Mouse (Mus musculus): ENCODE data around the gene Myf6.

The Myf6 gene

GRCm38 (mm10) chr10:107494568-107494967 lies at the start of gene Myf6:
TSS of gene Myf6 (minus strand) at chr10:107494737.
- 96% methylated on average over 6 of the region's 6 CpGs for WGBS

DNA sequence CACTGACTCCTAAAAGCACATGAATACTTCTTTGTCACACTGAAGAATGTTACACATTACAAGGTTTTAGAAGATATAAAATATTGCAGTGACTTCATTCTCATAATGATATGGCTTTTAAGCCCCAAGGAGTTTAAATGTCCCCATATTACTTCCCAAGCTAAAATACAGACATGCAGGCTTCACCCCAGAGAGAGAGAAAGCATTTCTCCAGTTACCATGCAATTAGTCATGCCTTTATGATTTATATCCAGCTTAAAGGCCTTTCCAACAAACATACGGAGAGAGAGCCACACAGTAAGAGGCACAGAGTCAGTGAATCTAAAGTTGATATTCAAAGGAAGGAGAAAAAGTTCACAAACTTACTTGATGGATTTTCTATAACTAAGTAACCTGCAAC lies 48.5 kb upstream of the Myf6 start:
- WGBS, result 72% methylated on average over 1 of the region's 1 CpGs

DNA sequence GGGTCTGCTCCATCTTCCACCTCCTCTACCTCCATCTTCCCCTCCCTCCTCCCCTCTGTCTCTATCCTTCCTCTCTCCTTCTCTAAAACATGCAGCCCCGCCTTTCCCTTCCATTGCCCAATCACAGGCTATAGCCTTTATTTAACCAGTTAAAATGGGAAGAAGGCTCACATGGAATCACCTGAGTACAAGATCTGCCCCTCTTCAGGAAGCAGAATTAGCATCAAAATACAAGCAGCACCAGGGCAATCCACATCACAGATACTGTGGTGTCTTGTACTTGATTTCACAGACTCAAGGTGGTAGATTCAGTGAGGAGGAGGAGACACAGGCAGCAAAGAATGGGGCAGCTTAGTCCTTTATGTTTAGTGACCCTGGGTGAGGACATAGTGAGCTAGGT lies 34.2 kb upstream of the Myf6 start:
- 75% methylated on average over 1 of the region's 1 CpGs for WGBS

DNA sequence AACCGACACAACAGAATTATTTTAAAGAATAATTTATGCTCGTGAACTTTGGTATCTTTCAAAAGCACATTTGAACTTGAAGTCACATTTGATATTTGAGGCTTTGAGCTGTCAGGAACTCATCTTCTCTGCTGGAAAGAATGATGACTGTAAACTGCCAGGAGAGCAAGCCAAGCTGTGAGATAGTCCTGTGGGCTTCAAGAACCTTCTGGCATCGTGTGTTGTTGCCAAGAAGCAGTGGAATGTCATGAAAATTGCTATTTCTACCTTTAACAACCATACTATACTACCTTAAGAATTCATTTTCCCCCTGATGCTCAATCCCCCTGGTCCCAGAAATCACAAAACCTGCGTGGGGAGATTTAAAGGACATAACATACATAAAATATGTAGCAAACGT lies 24.7 kb upstream of the Myf6 start:
- WGBS, result 71% methylated on average over 5 of the region's 5 CpGs

DNA sequence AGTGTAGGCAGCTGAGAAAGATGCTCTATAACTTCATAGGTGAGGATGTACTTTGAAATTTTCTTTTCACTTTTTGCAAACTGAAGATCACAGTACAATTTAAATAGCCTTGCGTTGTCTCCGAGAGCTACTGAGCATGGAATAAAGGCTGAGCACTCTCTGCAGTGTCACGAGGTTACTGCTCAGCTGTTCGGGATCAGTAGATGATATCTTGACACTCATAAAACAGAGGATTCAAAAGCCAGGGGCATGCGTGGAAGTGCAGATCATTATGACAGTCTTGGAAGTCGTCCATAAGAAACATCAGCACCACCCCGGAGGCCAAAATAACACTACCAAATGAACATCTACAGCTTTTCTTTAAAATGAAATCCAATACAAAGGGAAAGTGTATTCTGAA lies 22.1 kb upstream of the Myf6 start:
- 79% methylated on average over 7 of the region's 7 CpGs for WGBS

DNA sequence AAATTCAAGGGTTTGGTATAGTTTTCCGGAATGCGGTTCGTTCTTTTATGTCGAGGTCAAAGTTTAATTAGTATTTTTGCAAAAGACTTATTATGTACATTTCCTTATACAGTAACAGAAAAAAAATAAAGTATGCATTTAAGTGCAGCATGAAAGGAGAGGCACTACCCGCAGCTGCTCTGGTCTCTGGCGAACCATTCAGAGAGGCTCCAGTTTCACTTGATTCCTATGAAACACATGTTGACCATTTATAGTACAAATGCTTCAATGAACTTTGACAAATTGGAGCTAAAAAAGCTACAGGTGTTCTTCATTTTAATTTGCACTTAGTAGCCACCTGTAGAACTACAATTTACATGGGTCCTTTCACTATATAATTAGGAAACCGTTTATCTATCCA lies 20.2 kb upstream of the Myf6 start:
- 81% methylated on average over 7 of the region's 7 CpGs for WGBS

DNA sequence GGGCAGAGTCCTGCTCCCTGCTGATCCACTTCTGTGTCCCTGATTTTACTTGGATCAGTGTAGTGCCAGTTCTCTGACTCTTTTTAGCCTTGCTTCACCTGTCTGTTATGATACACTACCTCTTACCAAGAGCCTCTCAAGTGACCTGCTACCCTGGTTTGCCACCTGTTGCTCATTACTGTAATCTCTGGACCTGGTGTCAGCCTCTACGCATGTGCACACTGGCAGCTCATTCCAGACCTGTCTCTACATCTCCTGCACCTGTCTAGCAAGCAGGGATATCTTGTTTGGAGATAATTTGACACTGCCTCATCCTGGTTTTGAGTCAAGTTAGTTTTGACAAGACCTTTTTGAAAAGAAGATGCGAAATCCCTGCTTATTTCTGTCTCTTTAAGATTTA lies 11.9 kb upstream of the Myf6 start:
- WGBS, result 91% methylated on average over 2 of the region's 2 CpGs

GRCm38 (mm10) chr10:107503430-107503829 lies 8.9 kb upstream of the Myf6 start:
- WGBS, result 63% methylated on average over 4 of the region's 4 CpGs

GRCm38 (mm10) chr10:107502193-107502592 lies 7.7 kb upstream of the Myf6 start:
- WGBS, result 94% methylated on average over 7 of the region's 7 CpGs

- WGBS, result 45% methylated on average over 7 of the region's 7 CpGs
Observed at GRCm38 (mm10) chr10:107499656-107500055, 5.1 kb upstream of the Myf6 start.

DNA sequence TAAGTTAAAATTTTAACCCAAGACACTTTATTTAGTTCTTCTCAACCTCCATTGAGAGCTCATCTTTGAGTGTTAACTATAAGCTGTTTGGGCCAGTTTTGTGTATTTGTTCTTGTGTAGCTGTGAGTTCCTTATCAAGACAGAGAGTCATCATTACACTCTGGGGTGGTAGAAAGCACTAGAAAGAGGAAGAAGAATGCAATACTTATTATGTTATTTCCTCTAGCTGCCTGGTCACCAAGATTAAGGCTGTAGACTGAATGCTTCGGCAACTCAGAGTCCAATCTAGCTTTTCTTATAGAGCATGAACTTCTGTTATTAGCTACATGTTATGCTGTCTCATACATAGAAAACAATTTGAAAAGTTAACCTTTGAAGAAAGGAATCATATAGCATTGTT lies 1.9 kb upstream of the Myf6 start:
- 95% methylated on average over 1 of the region's 1 CpGs for WGBS

- WGBS, result 59% methylated on average over 20 of the region's 20 CpGs
Observed at GRCm38 (mm10) chr10:107493580-107494474, 710 bp downstream of the Myf6 start.

DNA sequence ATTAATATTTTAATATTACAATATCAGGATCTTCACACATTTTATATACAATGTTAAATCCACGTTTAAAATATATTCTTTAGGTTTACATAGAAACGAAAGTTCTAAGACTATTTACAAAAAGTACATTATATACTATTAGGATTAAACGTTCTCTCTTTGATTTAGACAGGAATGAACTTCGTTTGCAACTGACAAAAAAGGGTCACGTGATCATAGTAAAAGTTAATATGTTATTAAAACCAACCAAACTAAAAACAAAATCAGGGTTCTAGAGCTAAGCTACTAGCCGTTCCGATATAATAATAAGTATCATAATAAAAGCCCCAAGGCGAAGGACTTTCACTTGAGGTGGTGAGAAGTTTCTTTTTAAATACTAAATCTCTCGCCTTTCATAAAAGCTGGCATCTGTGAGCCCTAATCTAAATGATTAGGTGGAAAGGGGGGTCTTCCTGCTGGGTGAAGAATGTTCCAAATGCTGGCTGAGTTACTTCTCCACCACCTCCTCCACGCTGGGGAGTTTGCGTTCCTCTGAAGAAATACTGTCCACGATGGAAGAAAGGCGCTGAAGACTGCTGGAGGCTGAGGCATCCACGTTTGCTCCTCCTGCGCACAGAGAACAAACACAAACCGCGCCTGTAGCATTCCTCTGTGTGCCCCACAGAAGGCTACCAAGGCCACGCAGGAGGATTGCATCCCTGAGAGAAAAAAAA lies 1.5 kb downstream of the Myf6 start:
- WGBS, result 30% methylated on average over 18 of the region's 18 CpGs

GRCm38 (mm10) chr10:107488654-107489315 lies 5.8 kb downstream of the Myf6 start:
- whole genome bisulfite sequencing, result 59% methylated on average over 12 of the region's 12 CpGs

DNA sequence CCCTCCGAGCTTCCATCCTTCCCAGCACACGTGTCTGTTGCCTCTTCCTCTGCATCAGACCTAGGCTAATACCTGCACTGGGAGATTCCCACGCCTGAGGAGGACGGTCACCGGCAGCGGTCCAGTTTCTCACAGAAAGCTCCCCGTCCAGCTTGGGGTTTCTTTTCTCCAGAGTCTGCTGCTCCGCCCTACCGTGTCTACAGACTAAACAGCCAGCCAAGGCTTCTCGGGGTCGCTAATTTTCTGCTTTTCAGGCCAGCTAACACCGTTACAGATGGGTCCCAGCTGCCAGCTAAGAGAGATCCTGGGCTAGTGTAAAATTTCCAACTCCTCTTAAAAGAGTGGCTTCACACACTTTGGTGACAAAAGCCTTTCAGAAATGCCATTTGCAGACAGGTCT lies 7.8 kb downstream of the Myf6 start:
- 72% methylated on average over 12 of the region's 12 CpGs for WGBS

- WGBS, result 84% methylated on average over 8 of the region's 8 CpGs
Observed at GRCm38 (mm10) chr10:107485870-107486269, 8.7 kb downstream of the Myf6 start, which contains the start of gene Myf5. TSS of gene Myf5 (minus strand) at chr10:107486134.

GRCm38 (mm10) chr10:107484050-107484449 lies 10.5 kb downstream of the Myf6 start:
- WGBS, result 83% methylated on average over 10 of the region's 10 CpGs

DNA sequence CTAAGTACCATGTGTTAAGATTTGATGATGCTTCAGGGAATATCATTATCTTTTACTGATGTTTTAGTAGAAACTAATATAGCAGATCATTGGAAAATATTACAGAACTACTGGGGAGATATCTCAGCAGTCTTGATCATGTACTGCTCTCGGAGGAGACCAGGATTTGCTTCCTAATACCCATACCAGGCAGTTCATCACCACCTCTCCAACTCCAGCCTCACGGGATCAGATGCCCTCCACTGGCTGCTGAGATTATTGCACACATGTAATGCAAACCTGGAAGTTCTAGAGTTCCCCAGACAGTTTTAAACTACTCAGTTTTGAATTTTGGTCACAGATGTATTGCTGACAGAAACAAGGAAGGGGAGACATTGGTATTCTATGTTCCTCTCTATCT lies 21.0 kb downstream of the Myf6 start:
- WGBS, result 59% methylated on average over 2 of the region's 2 CpGs

DNA sequence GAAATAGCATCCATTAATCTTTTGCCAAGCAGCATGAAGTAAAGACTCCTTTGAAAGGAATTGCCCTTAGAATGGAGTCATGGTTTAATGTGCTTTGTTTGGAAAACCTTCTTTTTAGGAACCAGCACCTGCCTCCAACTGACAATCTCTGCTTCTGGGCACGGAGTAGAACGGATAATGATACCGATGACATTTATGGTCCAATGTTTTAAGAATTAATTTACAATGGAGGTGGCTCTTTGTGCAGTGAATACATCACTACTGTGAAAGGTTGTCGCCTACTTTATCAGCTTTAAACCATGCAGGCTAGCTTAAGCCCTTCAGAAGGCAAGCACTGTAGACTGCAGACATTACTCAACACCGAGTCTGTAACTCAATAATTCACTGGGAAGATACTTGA lies 22.8 kb downstream of the Myf6 start:
- WGBS, result 80% methylated on average over 5 of the region's 5 CpGs

GRCm38 (mm10) chr10:107467819-107468218 lies 26.7 kb downstream of the Myf6 start:
- 94% methylated on average over 7 of the region's 7 CpGs for WGBS

DNA sequence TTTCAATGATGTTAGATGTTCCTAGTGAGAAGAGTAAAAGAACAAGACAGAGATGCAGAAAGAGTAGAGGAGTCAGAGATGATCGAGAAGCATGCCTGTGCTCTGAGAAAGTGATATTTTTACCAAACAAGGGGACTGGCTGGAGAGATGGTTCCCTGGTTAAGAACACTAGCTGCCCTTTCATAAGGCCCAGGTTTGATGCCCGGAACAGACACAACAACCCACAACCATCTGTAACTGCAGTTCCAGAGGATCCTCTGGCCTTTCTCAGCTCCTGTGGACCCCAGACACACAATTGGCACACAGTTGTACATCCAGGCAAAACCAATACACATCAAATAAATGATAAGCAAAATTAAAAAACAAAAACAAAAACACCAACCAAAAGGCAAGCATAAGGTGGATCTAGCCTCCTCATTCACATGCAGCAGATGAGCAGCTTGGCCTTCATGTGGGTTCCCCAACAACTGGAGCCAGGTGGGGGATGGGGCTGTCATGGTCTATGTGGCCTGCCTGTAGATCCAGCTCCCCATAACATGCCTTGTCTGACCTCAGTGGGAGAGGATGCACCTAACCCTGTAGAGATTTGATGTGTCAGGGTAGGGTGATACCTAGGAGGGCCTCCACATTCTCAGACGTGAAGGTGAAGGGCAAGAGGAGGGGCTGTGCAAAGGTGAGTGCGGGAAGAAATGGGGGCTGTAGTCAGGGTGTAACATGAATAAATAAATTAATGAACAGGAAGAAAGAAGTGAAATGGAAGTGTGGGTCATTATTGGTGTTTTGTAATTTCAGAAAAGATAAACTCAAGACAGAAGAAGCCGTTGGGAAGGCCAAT lies 44.8 kb downstream of the Myf6 start:
- 94% methylated on average over 5 of the region's 5 CpGs for WGBS

All from cerebral cortex, adult 2 months (tissue).